Mouse (Mus musculus) layer of hippocampus, postnatal 36 days (tissue): ENCODE measurements around the gene Pitpnm2. TPM values are rescaled to one million over a fixed set of nuclear protein-coding genes. Genes with fewer than 3 reads are reported as not detected.

ENCODE experiments used
- DNase-seq, 2 experiments: peaks; one replicate each; pipeline ENCODE4 v3.0.0; 2022
- total RNA-seq, 2 experiments: library from RNA; stranded (reverse); gene quantifications; 2 replicates each; pipeline ENCODE4 v1.2.3; 2021

Pitpnm2 gene
- total RNA-seq, 2 experiments from 2014 or later = 281 to 377 TPM

GRCm38 (mm10) chr5:124179411-124179810 lies 70.1 kb downstream of the Pitpnm2 start:
- DNase-seq = no peak

- DNase-seq = no peak
Observed at GRCm38 (mm10) chr5:124176726-124177132, 72.8 kb downstream of the Pitpnm2 start.

- DNase-seq = no peak
Observed at GRCm38 (mm10) chr5:124175138-124175537, 74.4 kb downstream of the Pitpnm2 start.

- DNase-seq = peak; percentile 78 to 84
Observed at GRCm38 (mm10) chr5:124173012-124173985, 76.3 kb downstream of the Pitpnm2 start.

GRCm38 (mm10) chr5:124172246-124172645 lies 77.3 kb downstream of the Pitpnm2 start:
- no peak for DNase-seq

GRCm38 (mm10) chr5:124171781-124172180 lies 77.8 kb downstream of the Pitpnm2 start:
- DNase-seq = no peak

- no peak for DNase-seq
Observed at GRCm38 (mm10) chr5:124169224-124169621, 80.3 kb downstream of the Pitpnm2 start.

GRCm38 (mm10) chr5:124168428-124169223 lies 80.9 kb downstream of the Pitpnm2 start:
- no peak for DNase-seq

GRCm38 (mm10) chr5:124167621-124168020 lies 81.9 kb downstream of the Pitpnm2 start:
- DNase-seq = no peak

GRCm38 (mm10) chr5:124166741-124167140 lies 82.8 kb downstream of the Pitpnm2 start:
- no peak for DNase-seq

- DNase-seq = no peak
Observed at GRCm38 (mm10) chr5:124165622-124166570, 83.7 kb downstream of the Pitpnm2 start.

GRCm38 (mm10) chr5:124163445-124163844 lies 86.1 kb downstream of the Pitpnm2 start:
- no peak for DNase-seq

GRCm38 (mm10) chr5:124162577-124162976 lies 87.0 kb downstream of the Pitpnm2 start:
- DNase-seq = no peak

- no peak for DNase-seq
Observed at GRCm38 (mm10) chr5:124161831-124162230, 87.7 kb downstream of the Pitpnm2 start.

- no peak for DNase-seq
Observed at GRCm38 (mm10) chr5:124159453-124159852, 90.1 kb downstream of the Pitpnm2 start.

- no peak for DNase-seq
Observed at GRCm38 (mm10) chr5:124158305-124158704, 91.3 kb downstream of the Pitpnm2 start.

GRCm38 (mm10) chr5:124155943-124156342 lies 93.6 kb downstream of the Pitpnm2 start:
- DNase-seq = no peak

GRCm38 (mm10) chr5:124152734-124153133 lies 96.8 kb downstream of the Pitpnm2 start:
- DNase-seq = no peak

GRCm38 (mm10) chr5:124150895-124151294 lies 98.7 kb downstream of the Pitpnm2 start:
- no peak for DNase-seq

GRCm38 (mm10) chr5:124149028-124149427 lies 100.5 kb downstream of the Pitpnm2 start:
- DNase-seq = no peak

GRCm38 (mm10) chr5:124138066-124138465 lies 111.5 kb downstream of the Pitpnm2 start:
- no peak for DNase-seq

- DNase-seq = no peak
Observed at GRCm38 (mm10) chr5:124134261-124134660, 115.3 kb downstream of the Pitpnm2 start.
